Mouse (Mus musculus) liver, embryonic 15.5 days (tissue): ENCODE measurements around the gene H2-T3. TPM values are rescaled to one million over a fixed set of nuclear protein-coding genes. Genes with fewer than 3 reads are reported as not detected.
A peak's percentile ranks its signal among the peaks of the same experiment; 100 is the strongest.
"Not testable (repeated sequence)": the region's sequence is repeated elsewhere in the genome, so short reads cannot be mapped to it uniquely, and the experiment has no call there.

Source experiments
- ATAC-seq: fragments of 200-750 bp; cut with Nextera tagmentation; 2 replicates; pipeline ENCODE4 v1.8.0; 2017; ENCODE audit warnings: moderate number of reproducible peaks, mild to moderate bottlenecking, moderate library complexity; ENCODE audit not compliant: insufficient read depth
- H3K27ac ChIP-seq: fragments of 300-500 bp; sonication (generic); replicated peaks from 2 replicates; pipeline ENCODE4 v1.5.1; 2015; ENCODE audit warnings: mild to moderate bottlenecking, inconsistent platforms
- H3K27me3 ChIP-seq: fragments of 300-500 bp; sonication (generic); 2 replicates; pipeline ENCODE4 v1.6.1; 2015; ENCODE audit warnings: mild to moderate bottlenecking, inconsistent platforms
- H3K36me3 ChIP-seq: fragments of 300-500 bp; sonication (generic); replicated peaks from 2 replicates; pipeline ENCODE4 v1.6.1; 2015; ENCODE audit warnings: moderate library complexity, mild to moderate bottlenecking, inconsistent platforms
- H3K4me1 ChIP-seq: fragments of 300-500 bp; sonication (generic); replicated peaks from 2 replicates; pipeline ENCODE4 v1.6.1; 2015; ENCODE audit warnings: inconsistent platforms
- H3K4me2 ChIP-seq: fragments of 300-500 bp; sonication (generic); 2 replicates; pipeline ENCODE4 v1.6.1; 2015; ENCODE audit warnings: moderate library complexity, mild to moderate bottlenecking, inconsistent platforms
- H3K4me3 ChIP-seq: fragments of 300-500 bp; sonication (generic); replicated peaks from 2 replicates; pipeline ENCODE4 v1.5.1; 2015; ENCODE audit warnings: mild to moderate bottlenecking, inconsistent platforms
- H3K9ac ChIP-seq: fragments of 300-500 bp; sonication (generic); 2 replicates; pipeline ENCODE4 v1.6.1; 2015; ENCODE audit warnings: moderate library complexity, mild to moderate bottlenecking, inconsistent platforms
- H3K9me3 ChIP-seq: fragments of 300-500 bp; sonication (generic); replicated peaks from 2 replicates; pipeline ENCODE4 v1.6.1; 2016; ENCODE audit warnings: inconsistent platforms
- WGBS: fragments of 180-500 bp; shearing (Covaris S2); methylation state at CpG from one replicate; pipeline ENCODE4 v1.1.7; 2015; ENCODE audit warnings: mixed read lengths; ENCODE audit not compliant: insufficient replicate concordance; 5-methylcytosine and 5-hydroxymethylcytosine counted together
- polyA plus RNA-seq: library from polyadenylated mRNA; unstranded; fragments of >200 nt; fragmentation: Nextera tagmentation; extraction: Ambion mirVana; gene quantifications from 2 replicates; pipeline ENCODE4 v1.2.1, GENCODE M21; 2015

H2-T3 gene
- polyA plus RNA-seq, 1 experiment from 2014 or later = not detected

DNA sequence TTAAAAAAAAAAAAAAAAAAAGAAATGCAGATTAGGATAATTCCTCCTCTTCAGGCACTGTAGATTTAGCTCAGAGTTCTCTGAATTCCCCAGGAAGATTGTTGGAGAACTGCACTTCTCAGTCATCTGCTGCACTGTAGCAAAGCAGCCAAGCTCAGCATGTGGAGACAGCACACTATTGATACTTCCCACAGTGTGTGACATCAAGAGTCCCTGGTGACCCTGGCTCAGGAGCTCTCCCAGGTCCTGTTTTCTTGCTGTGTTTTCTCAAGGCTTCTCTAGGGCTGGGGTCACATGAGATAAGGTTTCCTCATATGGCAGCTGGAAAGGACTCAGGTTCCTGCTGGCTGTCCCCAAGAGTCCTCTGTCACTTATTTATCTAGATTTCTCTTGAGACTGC lies 16.8 kb upstream of the H2-T3 start:
- Histone ChIP-seq H3K4me3 (no peak overlapping the region), H3K9ac (no peak overlapping the region), H3K9me3 (no peaks in the 10 kb centered on the region), H3K36me3 (no peaks in the 10 kb centered on the region), H3K4me1 (no peaks in the 10 kb centered on the region), H3K4me2 (no peak overlapping the region), H3K27ac (no peak overlapping the region), H3K27me3 (peaks cover 67% of the 10 kb centered on the region)
- ATAC-seq = no peak

DNA sequence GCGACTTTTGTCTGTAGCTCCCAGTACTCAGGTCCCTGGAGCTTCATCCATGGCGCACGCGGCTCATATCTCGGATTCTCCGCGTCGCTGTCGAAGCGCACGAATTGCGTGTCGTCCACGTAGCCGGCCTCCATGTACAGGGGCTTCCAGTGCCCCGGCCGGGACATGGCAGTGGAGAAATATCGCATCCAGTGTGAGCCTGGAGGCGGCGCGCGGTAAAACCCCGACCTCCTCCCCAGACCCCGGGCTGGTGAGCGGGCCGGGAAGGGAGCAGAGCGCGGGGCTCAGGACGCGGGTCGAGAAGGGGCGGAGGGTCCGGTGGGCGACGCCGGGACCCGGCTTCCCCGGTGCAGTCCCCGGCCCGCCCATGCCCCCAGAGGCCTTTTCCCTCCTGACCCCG lies 15.8 kb upstream of the H2-T3 start:
- H3K4me1 ChIP-seq = no peaks in the 10 kb centered on the region
- H3K4me3 ChIP-seq = peak overlapping the region; percentile 42
- peak overlapping the region; percentile 66 for H3K4me2 ChIP-seq
- no peaks in the 10 kb centered on the region for H3K9me3 ChIP-seq
- WGBS = under 1% methylated on average over 38 of the region's 41 CpGs
- ATAC-seq = no peak
- no peak overlapping the region for H3K27ac ChIP-seq
- peaks cover 71% of the 10 kb centered on the region for H3K27me3 ChIP-seq
- H3K36me3 ChIP-seq = no peaks in the 10 kb centered on the region
- H3K9ac ChIP-seq = no peak overlapping the region

DNA sequence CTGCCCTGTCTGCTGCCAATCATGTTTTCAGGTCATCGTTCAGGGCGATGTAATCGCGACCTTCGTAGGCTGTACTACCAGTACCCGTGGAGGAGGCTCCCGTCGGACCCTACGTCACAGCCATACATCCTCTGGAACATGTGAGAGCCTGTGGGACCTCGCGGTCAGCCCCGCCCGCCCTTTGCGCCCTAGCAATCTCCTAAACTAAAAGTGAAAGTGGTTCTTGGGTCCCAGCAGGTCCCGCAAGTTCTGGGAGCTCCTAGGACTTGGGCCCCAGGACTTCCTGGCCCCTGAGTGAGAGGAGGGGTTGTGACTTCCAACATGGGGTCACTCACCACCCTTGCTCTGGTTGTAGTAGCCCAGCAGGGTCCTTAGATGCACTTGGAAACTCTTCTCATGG lies 15.4 kb upstream of the H2-T3 start:
- 2% methylated on average over 15 of the region's 15 CpGs for WGBS

DNA sequence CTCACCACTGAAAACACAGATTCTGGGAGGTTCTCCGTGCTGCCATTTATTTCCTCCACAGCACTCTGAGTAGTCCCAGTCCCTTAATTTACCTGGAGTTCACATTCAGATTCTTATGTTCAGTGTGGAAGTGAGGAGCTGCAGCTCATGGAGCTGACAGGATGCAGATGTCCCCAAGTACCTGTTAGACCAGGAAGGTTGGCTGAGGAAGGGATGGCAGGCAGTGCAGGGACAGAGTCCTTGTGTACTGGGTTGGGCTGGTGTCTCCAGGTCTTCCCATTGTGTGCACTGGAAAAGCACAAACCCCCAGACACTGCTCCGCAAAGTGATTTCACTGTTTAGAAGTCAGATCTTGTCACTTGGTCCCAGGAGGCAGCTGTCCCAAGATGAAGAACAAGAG lies 11.8 kb upstream of the H2-T3 start:
- no peak overlapping the region for H3K9ac ChIP-seq
- H3K27me3 ChIP-seq = peaks cover 61% of the 10 kb centered on the region
- H3K9me3 ChIP-seq = no peaks in the 10 kb centered on the region
- no peaks in the 10 kb centered on the region for H3K4me1 ChIP-seq
- H3K4me3 ChIP-seq = no peak overlapping the region
- no peak overlapping the region for H3K27ac ChIP-seq
- H3K36me3 ChIP-seq = no peaks in the 10 kb centered on the region
- WGBS = 68% methylated on average over 2 of the region's 2 CpGs
- H3K4me2 ChIP-seq = no peak overlapping the region
- ATAC-seq = no peak

More for the DNA sequence above, 15.4 kb upstream of the H2-T3 start:
- peaks cover 71% of the 10 kb centered on the region for H3K27me3 ChIP-seq
- H3K9ac ChIP-seq = no peak overlapping the region; the same call in 1 of the 2 replicates
- H3K9me3 ChIP-seq = no peaks in the 10 kb centered on the region
- H3K27ac ChIP-seq = no peak overlapping the region
- H3K4me2 ChIP-seq = peak overlapping the region; percentile 66
- no peak for ATAC-seq
- peak overlapping the region; percentile 42 for H3K4me3 ChIP-seq
- H3K4me1 ChIP-seq = no peaks in the 10 kb centered on the region
- no peaks in the 10 kb centered on the region for H3K36me3 ChIP-seq

DNA sequence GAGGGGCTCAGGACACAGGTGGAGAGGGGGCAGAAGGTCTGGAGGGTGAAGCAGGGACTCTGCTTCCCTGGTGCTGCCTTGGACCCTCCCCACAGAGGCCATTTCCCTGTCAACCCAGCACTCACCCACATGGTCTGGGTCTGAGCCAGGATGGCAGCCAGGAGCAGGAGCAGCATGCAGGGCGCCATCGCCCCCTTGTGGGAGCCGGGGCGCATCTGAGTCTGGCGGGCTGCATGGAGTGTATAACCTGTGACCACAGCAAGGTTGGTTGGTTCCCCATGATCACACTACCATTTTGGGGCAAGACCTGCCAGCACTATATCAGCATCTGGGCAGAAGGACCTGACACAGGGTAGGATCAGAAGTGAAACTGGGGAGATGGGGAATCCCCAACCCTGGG lies 8.2 kb upstream of the H2-T3 start:
- WGBS = 13% methylated on average over 5 of the region's 5 CpGs
- Histone ChIP-seq H3K9ac (no peak overlapping the region), H3K27me3 (peaks cover 34% of the 10 kb centered on the region), H3K4me2 (no peak overlapping the region), H3K36me3 (no peaks in the 10 kb centered on the region), H3K4me1 (no peaks in the 10 kb centered on the region), H3K9me3 (no peaks in the 10 kb centered on the region), H3K4me3 (no peak overlapping the region), H3K27ac (no peak overlapping the region)
- no peak for ATAC-seq

DNA sequence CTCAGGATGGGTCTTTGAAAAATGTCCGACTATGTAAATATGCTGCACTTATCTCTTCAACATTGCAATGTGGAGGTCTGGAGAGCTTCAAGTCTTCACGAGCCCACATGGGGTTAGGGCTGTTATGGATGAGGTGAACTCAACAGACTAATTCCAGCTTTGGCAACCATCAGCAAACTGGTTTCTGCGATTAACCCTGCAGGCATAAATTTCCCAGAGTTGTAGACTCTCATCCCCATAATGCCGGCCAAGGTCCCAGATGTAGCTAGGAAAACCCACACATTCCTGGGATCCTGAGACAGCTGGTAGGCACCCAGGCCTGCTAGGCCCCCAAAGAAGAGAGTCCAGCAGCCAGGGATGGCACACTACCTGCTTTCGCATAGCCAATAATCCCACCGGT lies 4.4 kb upstream of the H2-T3 start:
- Histone ChIP-seq H3K27me3 (peaks cover 25% of the 10 kb centered on the region), H3K4me3 (no peak overlapping the region), H3K36me3 (no peaks in the 10 kb centered on the region), H3K27ac (no peak overlapping the region), H3K9me3 (no peaks in the 10 kb centered on the region), H3K4me1 (no peaks in the 10 kb centered on the region), H3K4me2 (no peak overlapping the region), H3K9ac (no peak overlapping the region)
- 61% methylated on average over 6 of the region's 6 CpGs for WGBS
- no peak for ATAC-seq

DNA sequence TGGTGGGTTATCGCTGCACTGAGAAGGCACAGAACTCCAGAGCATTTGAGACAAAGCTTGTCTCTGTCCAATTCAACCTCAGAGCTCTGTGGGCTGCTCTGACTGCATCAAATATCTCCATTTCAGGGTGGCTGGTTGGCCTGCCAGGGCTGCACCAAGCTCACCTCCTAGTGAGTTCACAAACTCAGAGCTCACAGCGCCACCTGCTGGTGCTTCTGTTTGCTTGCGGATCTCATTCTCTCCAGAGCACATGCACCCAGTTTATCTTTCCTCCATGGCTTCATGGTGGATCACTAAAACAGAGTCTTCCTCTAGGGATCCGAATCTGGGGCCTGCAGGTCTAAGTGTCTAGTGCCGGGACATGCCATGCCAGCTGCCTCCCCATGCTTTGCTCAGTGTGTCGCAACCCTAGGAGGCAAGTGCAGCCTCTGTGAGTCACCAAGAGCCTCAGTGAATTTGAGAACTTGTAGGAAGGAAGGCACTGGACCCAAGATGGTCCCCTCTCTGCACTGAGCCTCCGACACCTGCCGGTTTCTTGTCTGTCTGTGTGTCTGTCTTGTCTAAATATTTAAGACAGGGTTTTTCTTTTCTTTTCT lies 3.6 kb upstream of the H2-T3 start:
- H3K27me3 ChIP-seq = peaks cover 33% of the 10 kb centered on the region
- 28% methylated on average over 8 of the region's 8 CpGs for WGBS

DNA sequence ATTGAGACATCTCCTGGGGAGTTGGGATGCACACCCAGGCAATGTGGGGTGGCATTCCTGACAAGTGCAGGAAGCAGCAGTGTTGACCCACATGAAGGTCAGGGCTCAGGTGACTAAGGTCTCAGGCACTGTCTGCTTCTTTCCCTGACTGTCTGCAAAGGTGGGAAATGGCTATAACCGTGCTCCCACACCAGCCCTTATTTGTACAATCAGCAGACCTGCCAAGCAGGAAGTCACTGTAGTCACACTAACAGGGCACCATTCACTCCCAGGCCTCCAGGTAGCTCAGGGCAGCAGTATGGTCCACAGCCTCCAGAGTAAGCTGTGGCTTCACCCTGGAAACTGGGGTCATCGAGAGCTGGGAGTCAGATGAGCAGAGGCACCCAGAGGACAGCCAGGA lies 2.3 kb upstream of the H2-T3 start:
- H3K27me3 ChIP-seq = peaks cover 32% of the 10 kb centered on the region
- no peak overlapping the region for H3K4me2 ChIP-seq

More for the DNA sequence above, 3.6 kb upstream of the H2-T3 start:
- no peak overlapping the region for H3K9ac ChIP-seq
- H3K4me2 ChIP-seq = no peak overlapping the region
- no peak for ATAC-seq
- no peak overlapping the region for H3K4me3 ChIP-seq
- H3K9me3 ChIP-seq = no peaks in the 10 kb centered on the region
- H3K27ac ChIP-seq = no peak overlapping the region
- no peaks in the 10 kb centered on the region for H3K36me3 ChIP-seq
- no peaks in the 10 kb centered on the region for H3K4me1 ChIP-seq

DNA sequence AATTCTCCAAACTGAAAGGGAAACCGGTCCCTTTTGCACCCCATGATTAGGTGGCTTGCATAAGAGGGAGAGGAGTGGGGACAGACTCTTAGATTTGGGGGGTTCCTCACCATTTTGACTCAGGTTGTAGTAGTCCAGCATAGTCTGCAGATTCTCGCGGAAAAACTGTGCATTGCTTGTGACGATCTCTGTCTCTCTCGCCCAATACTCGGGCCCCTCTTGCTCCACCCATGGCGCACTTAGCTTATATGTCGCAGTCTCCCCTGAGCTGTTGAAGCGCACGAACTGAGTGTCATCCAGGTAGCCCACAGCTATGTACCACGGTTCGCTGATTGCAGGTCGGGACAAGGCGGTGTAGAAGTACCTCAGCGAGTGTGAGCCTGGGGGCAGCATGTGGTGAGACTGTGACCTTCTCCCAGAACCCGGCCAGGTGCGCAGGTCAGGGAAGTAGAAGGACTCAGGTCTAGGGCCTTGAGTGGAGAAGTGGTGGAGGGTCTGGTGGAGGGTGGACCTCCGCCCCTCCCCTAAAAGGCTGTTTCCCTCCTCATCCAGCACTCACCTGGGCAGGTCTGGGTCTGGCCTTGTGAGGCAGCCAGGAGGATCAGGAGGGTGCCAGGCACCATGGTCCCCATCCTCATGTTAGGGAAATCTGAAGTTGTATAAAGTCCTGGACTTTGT lies 457 bp downstream of the H2-T3 start:
- no peak for ATAC-seq
- H3K4me3 ChIP-seq = no peak overlapping the region
- H3K9ac ChIP-seq = no peak overlapping the region
- WGBS = 32% methylated on average over 18 of the region's 18 CpGs
- no peaks in the 10 kb centered on the region for H3K4me1 ChIP-seq
- no peaks in the 10 kb centered on the region for H3K9me3 ChIP-seq
- H3K27ac ChIP-seq = no peak overlapping the region
- no peak overlapping the region for H3K4me2 ChIP-seq
- H3K27me3 ChIP-seq = peaks cover 47% of the 10 kb centered on the region
- H3K36me3 ChIP-seq = no peaks in the 10 kb centered on the region

More for the DNA sequence above, 2.3 kb upstream of the H2-T3 start:
- Histone ChIP-seq H3K27ac (no peak overlapping the region), H3K9ac (no peak overlapping the region), H3K4me1 (no peaks in the 10 kb centered on the region), H3K36me3 (no peaks in the 10 kb centered on the region), H3K4me3 (no peak overlapping the region), H3K9me3 (no peaks in the 10 kb centered on the region)
- WGBS = 38% methylated on average over 2 of the region's 2 CpGs
- ATAC-seq = no peak

DNA sequence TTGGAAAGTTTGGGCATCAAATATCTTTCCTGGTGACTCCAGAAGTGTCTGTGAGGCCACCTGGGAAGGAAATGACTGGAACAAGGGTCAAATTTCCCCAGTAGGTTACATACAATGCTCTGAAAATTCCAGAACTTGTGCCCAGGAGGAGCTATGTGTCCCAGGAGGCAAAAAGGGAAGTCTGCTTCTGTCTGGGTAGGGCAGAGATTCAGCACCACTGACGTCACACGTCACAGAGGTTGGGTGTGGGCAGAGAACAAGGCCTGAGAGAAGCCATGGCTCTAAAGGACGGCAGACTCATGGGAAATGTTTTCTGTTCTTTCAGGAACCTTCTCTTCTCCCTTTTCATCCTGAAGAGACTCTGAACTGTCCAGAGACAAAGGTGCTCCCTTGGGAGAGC lies 2.5 kb downstream of the H2-T3 start:
- Histone ChIP-seq H3K4me1 (no peaks in the 10 kb centered on the region), H3K36me3 (no peaks in the 10 kb centered on the region), H3K4me2 (no peak overlapping the region), H3K9ac (no peak overlapping the region), H3K27me3 (peaks cover 46% of the 10 kb centered on the region), H3K4me3 (no peak overlapping the region), H3K9me3 (no peaks in the 10 kb centered on the region), H3K27ac (no peak overlapping the region)
- WGBS = 21% methylated on average over 3 of the region's 3 CpGs
- no peak for ATAC-seq

DNA sequence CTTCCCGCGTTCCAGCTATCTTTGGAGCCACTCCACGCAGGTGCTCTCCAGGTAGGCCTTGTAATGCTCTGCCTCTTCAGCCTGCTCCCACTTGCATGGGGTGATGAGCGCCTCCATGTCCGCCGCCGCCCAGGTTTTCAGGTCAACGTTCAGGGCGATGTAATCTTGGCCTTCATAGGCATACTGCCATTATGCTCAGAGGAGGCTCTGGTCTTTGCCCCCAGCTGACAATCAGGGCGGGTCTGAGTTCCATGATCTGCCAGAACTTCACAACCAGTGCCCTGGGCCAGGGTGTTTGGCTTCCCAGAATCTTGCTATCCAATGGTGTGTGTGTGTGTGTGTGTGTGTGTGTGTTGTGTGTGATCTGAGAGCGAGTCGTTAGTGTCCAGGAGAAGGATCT lies 7.9 kb downstream of the H2-T3 start:
- H3K4me1 ChIP-seq = no peaks in the 10 kb centered on the region
- WGBS = 51% methylated on average over 12 of the region's 12 CpGs
- H3K4me2 ChIP-seq = no peak overlapping the region
- no peak overlapping the region for H3K27ac ChIP-seq
- no peaks in the 10 kb centered on the region for H3K36me3 ChIP-seq
- no peak overlapping the region for H3K9ac ChIP-seq
- H3K27me3 ChIP-seq = peaks cover 52% of the 10 kb centered on the region
- H3K4me3 ChIP-seq = no peak overlapping the region
- no peak for ATAC-seq
- H3K9me3 ChIP-seq = no peaks in the 10 kb centered on the region

DNA sequence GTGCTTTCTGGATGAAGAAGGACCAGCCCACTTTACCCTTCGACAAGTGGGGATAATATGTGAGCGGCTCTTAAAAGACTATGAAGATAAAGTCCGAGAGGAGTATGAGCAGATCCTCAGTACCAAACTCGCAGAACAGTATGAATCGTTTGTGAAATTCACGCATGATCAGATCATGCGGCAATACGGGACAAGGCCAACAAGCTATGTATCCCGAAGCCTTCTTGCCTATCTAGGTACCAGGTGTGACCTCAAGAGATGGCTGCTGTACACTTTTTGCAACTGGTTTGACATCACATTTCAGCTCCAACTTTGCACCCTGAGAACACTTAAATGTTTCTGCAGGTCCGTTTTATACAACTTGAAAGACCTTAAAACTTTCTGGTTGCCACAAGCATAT lies 10.6 kb downstream of the H2-T3 start:
- not testable (repeated sequence) for H3K9ac ChIP-seq, H3K4me3 ChIP-seq, H3K27ac ChIP-seq, ATAC-seq, H3K36me3 ChIP-seq, H3K9me3 ChIP-seq, H3K4me1 ChIP-seq, H3K4me2 ChIP-seq
- WGBS = 13% methylated on average over 10 of the region's 10 CpGs
- peaks cover 38% of the 10 kb centered on the region for H3K27me3 ChIP-seq
